Mouse (Mus musculus) gonadal fat pad, adult 2 months (tissue): Measurements from ENCODE around the gene Coasy. TPM values are rescaled to one million over a fixed set of nuclear protein-coding genes. Genes with fewer than 3 reads are reported as not detected.
"Not testable (repeated sequence)": the region's sequence is repeated elsewhere in the genome, so short reads cannot be mapped to it uniquely, and the experiment has no call there.

Experiments used
- DNase-seq: peaks from one replicate; pipeline ENCODE4 v3.0.0-alpha.2; 2012; ENCODE audit warnings: low read depth
- polyA plus RNA-seq: library from polyadenylated mRNA; depleted of rRNA; stranded (reverse); fragments of >200 nt; gene quantifications from 2 replicates; pipeline ENCODE4 v1.2.3, GENCODE M21; 2012

Gene Coasy
- polyA plus RNA-seq, 1 experiment, result 70.1 TPM

- DNase-seq, result no peak
These were observed 5.3 kb downstream of the Coasy start for GRCm38 (mm10) chr11:101087682-101088055.

GRCm38 (mm10) chr11:101089931-101090330, 7.6 kb downstream of the Coasy start:
- DNase-seq, result no peak

- DNase-seq, result no peak
These were observed 12.6 kb downstream of the Coasy start for GRCm38 (mm10) chr11:101094930-101095313.

- no peak for DNase-seq
These were observed 13.1 kb downstream of the Coasy start, which contains the start of gene Psmc3ip for GRCm38 (mm10) chr11:101095314-101096024. Gene Psmc3ip (minus strand): TSS chr11:101095436.

- no peak for DNase-seq
These were observed 15.9 kb downstream of the Coasy start for GRCm38 (mm10) chr11:101098231-101098630.

GRCm38 (mm10) chr11:101103011-101103410, 20.6 kb downstream of the Coasy start:
- DNase-seq, result peak; percentile 73

GRCm38 (mm10) chr11:101109351-101109750, 27.0 kb downstream of the Coasy start:
- DNase-seq, result no peak

- no peak for DNase-seq
These were observed 28.3 kb downstream of the Coasy start for GRCm38 (mm10) chr11:101110708-101111107.

- no peak for DNase-seq
These were observed 28.8 kb downstream of the Coasy start for GRCm38 (mm10) chr11:101111178-101111577.

- DNase-seq, result no peak
These were observed 29.8 kb downstream of the Coasy start for GRCm38 (mm10) chr11:101112186-101112585.

- no peak for DNase-seq
These were observed 33.2 kb downstream of the Coasy start for GRCm38 (mm10) chr11:101115564-101115963.

- no peak for DNase-seq
These were observed 35.7 kb downstream of the Coasy start for GRCm38 (mm10) chr11:101118105-101118504.

- DNase-seq, result no peak
These were observed 36.9 kb downstream of the Coasy start for GRCm38 (mm10) chr11:101119131-101119760.

GRCm38 (mm10) chr11:101119761-101120544, 37.6 kb downstream of the Coasy start, which contains the start of the genes Retreg3 and Tubg1:
Gene Retreg3 (minus strand): TSS chr11:101119893.
Gene Tubg1 (plus strand): TSS chr11:101119938.
- DNase-seq, result peak; percentile 83

GRCm38 (mm10) chr11:101120545-101121188, 38.3 kb downstream of the Coasy start:
- DNase-seq, result no peak

- DNase-seq, result not testable (repeated sequence)
These were observed 42.1 kb downstream of the Coasy start for GRCm38 (mm10) chr11:101124494-101124893.

GRCm38 (mm10) chr11:101125008-101125407, 42.6 kb downstream of the Coasy start:
- DNase-seq, result not testable (repeated sequence)

- no peak for DNase-seq
These were observed 44.7 kb downstream of the Coasy start for GRCm38 (mm10) chr11:101127075-101127474.

- DNase-seq, result no peak
These were observed 46.7 kb downstream of the Coasy start for GRCm38 (mm10) chr11:101128996-101129577.

GRCm38 (mm10) chr11:101130056-101130756, 47.8 kb downstream of the Coasy start:
- no peak for DNase-seq

GRCm38 (mm10) chr11:101131187-101131586, 48.8 kb downstream of the Coasy start:
- no peak for DNase-seq
